Mouse (Mus musculus): ENCODE measurements at regions not wholly inside any gene's neighbourhood (a gene's known extent, or its start where the extent isn't known, plus 50 kb on each side); places are given as distances from the start of the nearest gene placed in this dataset.

- H3K36me3 ChIP-seq (ENCODE audit: insufficient read depth, low read length): no peaks in the 10 kb centered on the region
- TF ChIP-seq CTCF (conservative IDR thresholded peaks at IDR 0.05; ENCODE audit: low read length) (no peak), POU5F1 (IDR thresholded peaks at IDR 0.05; ENCODE audit: borderline replicate concordance, low read length) (no peak), NANOG (IDR thresholded peaks at IDR 0.05; ENCODE audit: borderline replicate concordance, low read length) (no peak)
Observed at GRCm38 (mm10) chr19:33068351-33068955, 311.2 kb downstream of the Pten start.

GRCm38 (mm10) chr19:33069761-33070160 is 312.5 kb downstream of the Pten start:
- Histone ChIP-seq H3K4me3 (replicated peaks; ENCODE audit: low read length) (no peak overlapping the region), H3K36me3 (ENCODE audit: insufficient read depth, low read length) (no peaks in the 10 kb centered on the region), H3K4me1 (replicated peaks; ENCODE audit: low read depth, low read length) (peaks cover 11% of the 10 kb centered on the region), H3K9me3 (ENCODE audit: low read length) (no peaks in the 10 kb centered on the region), H3K27me3 (ENCODE audit: insufficient read depth, low read length) (no peaks in the 10 kb centered on the region; the same call in 1 of the 2 replicates)
- no peak for TF ChIP-seq CTCF (conservative IDR thresholded peaks at IDR 0.05; ENCODE audit: low read length)
- no peak for TF ChIP-seq POU5F1 (IDR thresholded peaks at IDR 0.05; ENCODE audit: borderline replicate concordance, low read length)
- TF ChIP-seq NANOG (IDR thresholded peaks at IDR 0.05; ENCODE audit: borderline replicate concordance, low read length): no peak

More at GRCm38 (mm10) chr19:33068351-33068955, 311.2 kb downstream of the Pten start:
- Histone ChIP-seq H3K4me1 (replicated peaks; ENCODE audit: low read depth, low read length) (peaks cover 11% of the 10 kb centered on the region), H3K27me3 (ENCODE audit: insufficient read depth, low read length) (no peaks in the 10 kb centered on the region; the same call in 1 of the 2 replicates), H3K9me3 (ENCODE audit: low read length) (no peaks in the 10 kb centered on the region), H3K4me3 (replicated peaks; ENCODE audit: low read length) (no peak overlapping the region)

GRCm38 (mm10) chr19:33072299-33072698 is 315.0 kb downstream of the Pten start:
- H3K4me1 ChIP-seq (replicated peaks; ENCODE audit: low read depth, low read length): no peaks in the 10 kb centered on the region
- H3K27me3 ChIP-seq (ENCODE audit: insufficient read depth, low read length): no peaks in the 10 kb centered on the region; the same call in 1 of the 2 replicates
- TF ChIP-seq POU5F1 (IDR thresholded peaks at IDR 0.05; ENCODE audit: borderline replicate concordance, low read length) (no peak), NANOG (IDR thresholded peaks at IDR 0.05; ENCODE audit: borderline replicate concordance, low read length) (no peak), CTCF (conservative IDR thresholded peaks at IDR 0.05; ENCODE audit: low read length) (no peak)
- H3K9me3 ChIP-seq (ENCODE audit: low read length): no peaks in the 10 kb centered on the region
- no peak overlapping the region for H3K4me3 ChIP-seq (replicated peaks; ENCODE audit: low read length)
- H3K36me3 ChIP-seq (ENCODE audit: insufficient read depth, low read length): no peaks in the 10 kb centered on the region

GRCm38 (mm10) chr19:33074907-33075306 is 317.2 kb downstream of the Rnls start:
- Histone ChIP-seq H3K4me3 (replicated peaks; ENCODE audit: low read length) (no peak overlapping the region), H3K36me3 (ENCODE audit: insufficient read depth, low read length) (no peaks in the 10 kb centered on the region), H3K27me3 (ENCODE audit: insufficient read depth, low read length) (no peaks in the 10 kb centered on the region), H3K4me1 (replicated peaks; ENCODE audit: low read depth, low read length) (no peaks in the 10 kb centered on the region), H3K9me3 (ENCODE audit: low read length) (no peaks in the 10 kb centered on the region)
- TF ChIP-seq POU5F1 (IDR thresholded peaks at IDR 0.05; ENCODE audit: borderline replicate concordance, low read length) (no peak), NANOG (IDR thresholded peaks at IDR 0.05; ENCODE audit: borderline replicate concordance, low read length) (no peak), CTCF (conservative IDR thresholded peaks at IDR 0.05; ENCODE audit: low read length) (no peak)

DNA sequence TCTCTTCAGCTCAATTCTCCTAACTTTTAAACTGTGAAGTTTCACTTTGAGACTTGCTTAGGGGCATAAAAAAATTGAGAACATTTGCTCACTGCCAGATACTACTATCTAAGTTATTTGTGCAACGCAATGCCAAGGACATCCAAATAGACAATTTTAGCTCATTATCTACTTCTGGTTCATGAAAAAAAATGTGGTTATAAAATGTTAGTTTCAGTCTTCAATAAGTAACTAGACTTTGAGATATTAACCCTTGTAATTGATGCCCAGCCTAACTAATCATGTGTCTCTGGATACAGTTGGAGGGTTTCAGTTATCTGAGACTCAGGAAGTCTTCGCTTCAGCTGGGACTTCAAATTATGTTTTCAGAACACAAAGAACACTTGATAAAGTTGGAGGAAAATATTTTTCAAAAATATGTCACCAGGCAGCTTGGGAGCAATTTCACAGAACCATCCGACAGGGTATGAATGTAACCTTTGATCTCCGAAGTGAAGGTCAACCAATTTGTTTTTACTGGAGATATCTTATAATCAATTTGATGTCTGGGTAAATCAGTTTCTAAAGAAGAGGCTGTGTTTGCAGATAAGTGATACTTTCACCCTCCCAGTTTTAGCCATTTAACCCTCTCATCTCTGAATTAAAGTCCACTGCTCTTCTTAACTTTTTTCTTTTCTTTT is 313.3 kb downstream of the Rnls start:
- H3K4me1 ChIP-seq (replicated peaks; ENCODE audit: low read depth, low read length): no peaks in the 10 kb centered on the region
- no peaks in the 10 kb centered on the region for H3K27me3 ChIP-seq (ENCODE audit: insufficient read depth, low read length)
- H3K4me3 ChIP-seq (replicated peaks; ENCODE audit: low read length): no peak overlapping the region
- peaks cover 9% of the 10 kb centered on the region; the same call in 1 of the 2 replicates for H3K9me3 ChIP-seq (ENCODE audit: low read length)
- no peak for TF ChIP-seq POU5F1 (IDR thresholded peaks at IDR 0.05; ENCODE audit: borderline replicate concordance, low read length)
- no peak for TF ChIP-seq NANOG (IDR thresholded peaks at IDR 0.05; ENCODE audit: borderline replicate concordance, low read length)
- TF ChIP-seq CTCF (conservative IDR thresholded peaks at IDR 0.05; ENCODE audit: low read length): no peak
- H3K36me3 ChIP-seq (ENCODE audit: insufficient read depth, low read length): no peaks in the 10 kb centered on the region

DNA sequence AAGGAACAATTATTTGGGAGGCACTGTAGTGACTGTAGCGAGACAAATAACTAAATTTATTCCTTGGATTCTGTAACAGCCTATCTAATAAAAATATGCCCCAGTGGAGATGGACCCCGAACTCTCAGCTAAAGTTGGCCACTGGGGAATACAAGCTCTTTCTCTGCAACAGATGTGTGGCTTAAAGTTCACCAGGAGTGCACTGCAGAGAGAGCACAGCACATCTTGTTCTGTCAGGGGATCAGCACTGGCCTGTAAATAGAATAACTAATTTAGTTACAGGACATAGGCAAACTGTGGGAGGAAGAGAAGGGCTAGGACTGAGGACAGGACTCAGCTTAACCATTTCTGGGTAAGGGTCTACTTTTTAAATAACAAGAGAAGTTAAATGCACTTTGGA is 312.1 kb downstream of the Rnls start:
- H3K4me1 ChIP-seq (replicated peaks; ENCODE audit: low read depth, low read length): no peaks in the 10 kb centered on the region
- no peaks in the 10 kb centered on the region for H3K36me3 ChIP-seq (ENCODE audit: insufficient read depth, low read length)
- TF ChIP-seq CTCF (conservative IDR thresholded peaks at IDR 0.05; ENCODE audit: low read length) (no peak), POU5F1 (IDR thresholded peaks at IDR 0.05; ENCODE audit: borderline replicate concordance, low read length) (no peak), NANOG (IDR thresholded peaks at IDR 0.05; ENCODE audit: borderline replicate concordance, low read length) (no peak)
- H3K4me3 ChIP-seq (replicated peaks; ENCODE audit: low read length): no peak overlapping the region
- peaks cover 9% of the 10 kb centered on the region; the same call in 1 of the 2 replicates for H3K9me3 ChIP-seq (ENCODE audit: low read length)
- no peaks in the 10 kb centered on the region for H3K27me3 ChIP-seq (ENCODE audit: insufficient read depth, low read length)

- H3K4me3 ChIP-seq (replicated peaks; ENCODE audit: low read length): no peak overlapping the region
- H3K36me3 ChIP-seq (ENCODE audit: insufficient read depth, low read length): no peaks in the 10 kb centered on the region
- H3K4me1 ChIP-seq (replicated peaks; ENCODE audit: low read depth, low read length): no peaks in the 10 kb centered on the region
- no peaks in the 10 kb centered on the region for H3K27me3 ChIP-seq (ENCODE audit: insufficient read depth, low read length)
- TF ChIP-seq POU5F1 (IDR thresholded peaks at IDR 0.05; ENCODE audit: borderline replicate concordance, low read length) (no peak), NANOG (IDR thresholded peaks at IDR 0.05; ENCODE audit: borderline replicate concordance, low read length) (no peak), CTCF (conservative IDR thresholded peaks at IDR 0.05; ENCODE audit: low read length) (no peak)
- peaks cover 9% of the 10 kb centered on the region; the same call in 1 of the 2 replicates for H3K9me3 ChIP-seq (ENCODE audit: low read length)
Observed at GRCm38 (mm10) chr19:33081493-33081892, 310.6 kb downstream of the Rnls start.

DNA sequence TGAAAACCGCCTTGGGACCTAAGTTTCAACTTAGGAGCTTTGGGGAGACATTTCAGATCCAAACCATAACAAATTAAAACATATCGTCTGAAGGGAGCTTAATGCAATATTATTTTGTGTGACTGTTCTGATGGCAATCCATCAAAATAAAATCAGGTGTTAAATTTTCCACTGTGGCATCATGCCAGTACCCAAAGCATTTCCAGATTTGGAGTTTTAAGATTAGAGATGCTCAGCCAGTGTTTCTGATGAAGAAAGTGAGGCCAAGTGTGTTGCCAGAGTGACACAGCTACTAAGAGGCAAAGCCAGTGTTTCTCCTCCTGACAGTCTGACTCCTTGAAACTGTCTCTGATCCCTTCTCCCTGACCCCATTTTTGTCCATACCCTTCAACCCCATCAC is 308.7 kb downstream of the Rnls start:
- Histone ChIP-seq H3K27me3 (ENCODE audit: insufficient read depth, low read length) (no peaks in the 10 kb centered on the region), H3K4me1 (replicated peaks; ENCODE audit: low read depth, low read length) (no peaks in the 10 kb centered on the region), H3K4me3 (replicated peaks; ENCODE audit: low read length) (no peak overlapping the region), H3K9me3 (ENCODE audit: low read length) (peaks cover 9% of the 10 kb centered on the region; the same call in 1 of the 2 replicates), H3K36me3 (ENCODE audit: insufficient read depth, low read length) (no peaks in the 10 kb centered on the region)
- TF ChIP-seq POU5F1 (IDR thresholded peaks at IDR 0.05; ENCODE audit: borderline replicate concordance, low read length) (no peak), NANOG (IDR thresholded peaks at IDR 0.05; ENCODE audit: borderline replicate concordance, low read length) (no peak), CTCF (conservative IDR thresholded peaks at IDR 0.05; ENCODE audit: low read length) (no peak)

Data from E14TG2a.4 (cell line).